Mouse (Mus musculus) hindbrain, embryonic 12.5 days (tissue): ENCODE results near the gene Zfp617. TPM values are rescaled to one million over a fixed set of nuclear protein-coding genes. Genes with fewer than 3 reads are reported as not detected.
"Not testable (repeated sequence)": the region's sequence is repeated elsewhere in the genome, so short reads cannot be mapped to it uniquely, and the experiment has no call there.

Experiments used
- ATAC-seq: fragments of 200-750 bp; cut with Nextera tagmentation; 2 replicates; pipeline ENCODE4 v1.8.0; 2017; ENCODE audit warnings: moderate TSS enrichment; ENCODE audit not compliant: low FRiP score
- H3K27ac ChIP-seq: fragments of 300-500 bp; sonication (generic); 2 replicates; pipeline ENCODE4 v1.5.1; 2016; ENCODE audit warnings: mild to moderate bottlenecking
- H3K27me3 ChIP-seq: fragments of 300-500 bp; sonication (generic); 2 replicates; pipeline ENCODE4 v1.6.1; 2016; ENCODE audit warnings: mild to moderate bottlenecking
- H3K36me3 ChIP-seq: fragments of 300-500 bp; sonication (generic); 2 replicates; pipeline ENCODE4 v1.6.1; 2016; ENCODE audit warnings: mild to moderate bottlenecking
- H3K4me1 ChIP-seq: fragments of 300-500 bp; sonication (generic); 2 replicates; pipeline ENCODE4 v1.6.1; 2016
- H3K4me2 ChIP-seq: fragments of 300-500 bp; sonication (generic); replicated peaks from 2 replicates; pipeline ENCODE4 v1.6.1; 2016; ENCODE audit warnings: mild to moderate bottlenecking
- H3K4me3 ChIP-seq: fragments of 300-500 bp; sonication (generic); 2 replicates; pipeline ENCODE4 v1.5.1; 2016; ENCODE audit warnings: mild to moderate bottlenecking
- H3K9ac ChIP-seq: fragments of 300-500 bp; sonication (generic); 2 replicates; pipeline ENCODE4 v1.6.1; 2016; ENCODE audit warnings: mild to moderate bottlenecking, moderate library complexity
- H3K9me3 ChIP-seq: fragments of 300-500 bp; sonication (generic); replicated peaks from 2 replicates; pipeline ENCODE4 v1.6.1; 2016; ENCODE audit warnings: mild to moderate bottlenecking
- WGBS: fragments of 180-500 bp; shearing (Covaris S2); methylation state at CpG from one replicate; pipeline ENCODE4 v1.1.7; 2016; 5-methylcytosine and 5-hydroxymethylcytosine counted together
- polyA plus RNA-seq: library from polyadenylated mRNA; unstranded; fragments of >200 nt; fragmentation: Nextera tagmentation; extraction: Ambion mirVana; gene quantifications from 2 replicates; pipeline ENCODE4 v1.2.1, GENCODE M21; 2016

The Zfp617 gene
- polyA plus RNA-seq: 35.5 and 36.3 TPM in 2 replicates

GRCm38 (mm10) chr8:71908309-71909261, at the start of gene Zfp617, which contains the start of gene Zfp882:
TSS of gene Zfp617 (plus strand) at chr8:71908635.
TSS of gene Zfp882 (plus strand) at chr8:71908608.
- Histone ChIP-seq H3K4me2 (peak within 1 kb of the TSS; percentile 58), H3K4me3 (peak within 1 kb of the TSS; percentile 65), H3K36me3 (peaks cover 3% of the 10 kb centered on the region; the same call in 1 of the 2 replicates), H3K9ac (peak within 1 kb of the TSS; percentile 81), H3K9me3 (no peaks in the 10 kb centered on the region), H3K27ac (peak within 1 kb of the TSS; percentile 98), H3K4me1 (no peaks in the 10 kb centered on the region), H3K27me3 (peaks cover 5% of the 10 kb centered on the region; the same call in 1 of the 2 replicates)
- ATAC-seq: peak; percentile 96
- WGBS: 5% methylated on average over 47 of the region's 47 CpGs

GRCm38 (mm10) chr8:71861551-71861950, 46.9 kb upstream of the Zfp617 start:
- WGBS: 93% methylated on average over 1 of the region's 1 CpGs
- not testable (repeated sequence) for ATAC-seq, H3K4me2 ChIP-seq, H3K9me3 ChIP-seq, H3K9ac ChIP-seq, H3K4me1 ChIP-seq, H3K36me3 ChIP-seq, H3K27ac ChIP-seq, H3K4me3 ChIP-seq, H3K27me3 ChIP-seq

- H3K4me1 ChIP-seq, H3K9ac ChIP-seq, H3K27me3 ChIP-seq, H3K36me3 ChIP-seq, H3K27ac ChIP-seq, H3K4me2 ChIP-seq, H3K4me3 ChIP-seq, ATAC-seq, H3K9me3 ChIP-seq: not testable (repeated sequence)
Measured at GRCm38 (mm10) chr8:71862038-71862437, 46.4 kb upstream of the Zfp617 start.

GRCm38 (mm10) chr8:71881618-71882274, 26.7 kb upstream of the Zfp617 start, which contains the start of gene Zfp709:
TSS of gene Zfp709 (plus strand) at chr8:71882019.
- no peaks in the 10 kb centered on the region for H3K27me3 ChIP-seq
- H3K4me3 ChIP-seq: peak within 1 kb of the TSS; percentile 61
- H3K9me3 ChIP-seq: peaks cover 22% of the 10 kb centered on the region
- 5% methylated on average over 45 of the region's 45 CpGs for WGBS
- H3K9ac ChIP-seq: peak within 1 kb of the TSS; percentile 75
- peak; percentile 91 for ATAC-seq
- peak within 1 kb of the TSS; percentile 71 for H3K27ac ChIP-seq
- 0 out of 2 replicates have a peak, but pooled peaks cover 4% of the 10 kb centered on the region for H3K4me1 ChIP-seq
- peaks cover 21% of the 10 kb centered on the region for H3K36me3 ChIP-seq
- H3K4me2 ChIP-seq: peak within 1 kb of the TSS; percentile 70

GRCm38 (mm10) chr8:71900666-71901065, 7.8 kb upstream of the Zfp617 start:
- not testable (repeated sequence) for H3K36me3 ChIP-seq, H3K27ac ChIP-seq, H3K4me2 ChIP-seq, H3K9ac ChIP-seq, H3K4me1 ChIP-seq, H3K9me3 ChIP-seq, H3K27me3 ChIP-seq, H3K4me3 ChIP-seq, ATAC-seq
- WGBS: 29% methylated on average over 11 of the region's 11 CpGs

GRCm38 (mm10) chr8:71903084-71903483, 5.4 kb upstream of the Zfp617 start:
- ATAC-seq, H3K36me3 ChIP-seq, H3K4me2 ChIP-seq, H3K9ac ChIP-seq, H3K9me3 ChIP-seq, H3K4me3 ChIP-seq, H3K27me3 ChIP-seq, H3K4me1 ChIP-seq, H3K27ac ChIP-seq: not testable (repeated sequence)
- WGBS: 81% methylated on average over 1 of the region's 1 CpGs

- no peak for ATAC-seq
- H3K9ac ChIP-seq: no peak overlapping the region
- 90% methylated on average over 1 of the region's 1 CpGs for WGBS
Measured at GRCm38 (mm10) chr8:71906809-71907208, 1.6 kb upstream of the Zfp617 start.

GRCm38 (mm10) chr8:71907798-71908257, 607 bp upstream of the Zfp617 start:
- WGBS: 99% methylated on average over 5 of the region's 5 CpGs
- H3K4me2 ChIP-seq: peak overlapping the region; percentile 58
- no peaks in the 10 kb centered on the region for H3K36me3 ChIP-seq
- peaks cover 5% of the 10 kb centered on the region; the same call in 1 of the 2 replicates for H3K27me3 ChIP-seq
- H3K27ac ChIP-seq: peak overlapping the region; percentile 98
- no peaks in the 10 kb centered on the region for H3K9me3 ChIP-seq
- H3K4me1 ChIP-seq: no peaks in the 10 kb centered on the region
- no peak for ATAC-seq
- peak overlapping the region; percentile 65 for H3K4me3 ChIP-seq
- H3K9ac ChIP-seq: no peak overlapping the region

More at GRCm38 (mm10) chr8:71906809-71907208, 1.6 kb upstream of the Zfp617 start:
- Histone ChIP-seq H3K36me3 (no peaks in the 10 kb centered on the region), H3K4me1 (no peaks in the 10 kb centered on the region), H3K4me3 (no peak overlapping the region), H3K4me2 (no peak overlapping the region), H3K27ac (no peak overlapping the region), H3K9me3 (no peaks in the 10 kb centered on the region), H3K27me3 (peaks cover 5% of the 10 kb centered on the region; the same call in 1 of the 2 replicates)

- no peak overlapping the region for H3K4me2 ChIP-seq
- H3K4me1 ChIP-seq: no peaks in the 10 kb centered on the region
- no peak for ATAC-seq
- H3K9ac ChIP-seq: no peak overlapping the region
- peaks cover 30% of the 10 kb centered on the region for H3K36me3 ChIP-seq
- H3K4me3 ChIP-seq: no peak overlapping the region
- 0 out of 2 replicates have a peak, but pooled peaks cover 4% of the 10 kb centered on the region for H3K9me3 ChIP-seq
- H3K27ac ChIP-seq: no peak overlapping the region
- 90% methylated on average over 2 of the region's 2 CpGs for WGBS
- H3K27me3 ChIP-seq: no peaks in the 10 kb centered on the region
Measured at GRCm38 (mm10) chr8:71912286-71912685, 3.9 kb downstream of the Zfp617 start.

GRCm38 (mm10) chr8:71922567-71923401, 14.3 kb downstream of the Zfp617 start:
- Histone ChIP-seq H3K4me3 (peak overlapping the region; percentile 79), H3K27ac (peak overlapping the region; percentile 97), H3K4me1 (peaks cover 11% of the 10 kb centered on the region), H3K9ac (peak overlapping the region; percentile 86), H3K9me3 (no peaks in the 10 kb centered on the region), H3K4me2 (peak overlapping the region; percentile 76), H3K36me3 (peaks cover 8% of the 10 kb centered on the region; the same call in 1 of the 2 replicates), H3K27me3 (no peaks in the 10 kb centered on the region)
- 1% methylated on average over 57 of the region's 57 CpGs for WGBS
- ATAC-seq: peak; percentile 100

GRCm38 (mm10) chr8:71925791-71926190, 17.4 kb downstream of the Zfp617 start:
- Histone ChIP-seq H3K9me3 (no peaks in the 10 kb centered on the region), H3K27me3 (no peaks in the 10 kb centered on the region), H3K36me3 (peaks cover 26% of the 10 kb centered on the region), H3K4me3 (no peak overlapping the region), H3K4me2 (no peak overlapping the region), H3K27ac (no peak overlapping the region), H3K9ac (no peak overlapping the region), H3K4me1 (peaks cover 11% of the 10 kb centered on the region)
- no peak for ATAC-seq
- 95% methylated on average over 5 of the region's 5 CpGs for WGBS
